Mouse (Mus musculus) liver, adult 2 months (tissue): ENCODE results near the gene Gm45208. TPM values are rescaled to one million over a fixed set of nuclear protein-coding genes. Genes with fewer than 3 reads are reported as not detected.

Experiments
- DNase-seq: peaks from one replicate; pipeline ENCODE4 v3.0.0-alpha.2; 2011; ENCODE audit warnings: low read depth, low spot score; ENCODE audit errors: extremely low read depth
- H3K27ac ChIP-seq: fragments of 200-500 bp; replicated peaks from 2 replicates; pipeline ENCODE4 v1.5.1; 2012; ENCODE audit warnings: low read depth, mild to moderate bottlenecking, control low read depth, inconsistent platforms, low read length; ENCODE audit not compliant: insufficient read depth
- H3K27me3 ChIP-seq: fragments of 200-500 bp; 2 replicates; pipeline ENCODE4 v1.6.1; 2012; ENCODE audit warnings: mild to moderate bottlenecking, moderate library complexity, low read length, inconsistent platforms; ENCODE audit not compliant: control insufficient read depth, insufficient read depth
- H3K36me3 ChIP-seq: fragments of 200-500 bp; 2 replicates; pipeline ENCODE4 v1.6.1; 2012; ENCODE audit warnings: low read length, inconsistent platforms; ENCODE audit not compliant: control insufficient read depth, insufficient read depth
- H3K4me1 ChIP-seq: fragments of 200-500 bp; 2 replicates; pipeline ENCODE4 v1.6.1; 2011; ENCODE audit warnings: low read length; ENCODE audit not compliant: control insufficient read depth, insufficient read depth
- H3K4me3 ChIP-seq: fragments of 200-500 bp; 2 replicates; pipeline ENCODE4 v1.5.1; 2011; ENCODE audit warnings: low read depth, mild to moderate bottlenecking, control low read depth, low read length, moderate library complexity; ENCODE audit not compliant: insufficient read depth
- H3K79me2 ChIP-seq: fragments of 200-500 bp; 2 replicates; pipeline ENCODE4 v1.6.1; 2012; ENCODE audit warnings: inconsistent platforms, mild to moderate bottlenecking, low read length, moderate library complexity; ENCODE audit not compliant: control insufficient read depth, insufficient read depth
- H3K9ac ChIP-seq: fragments of 200-500 bp; 2 replicates; pipeline ENCODE4 v1.6.1; 2012; ENCODE audit warnings: low read depth, mild to moderate bottlenecking, control low read depth, inconsistent platforms, low read length
- CTCF ChIP-seq: fragments of 200-500 bp; IDR thresholded peaks from 2 replicates; pipeline ENCODE4 v1.5.1; 2011; ENCODE audit warnings: low read depth, low read length, control low read depth
- POLR2A ChIP-seq: fragments of 200-500 bp; IDR thresholded peaks from 2 replicates; pipeline ENCODE4 v1.6.1; 2011; ENCODE audit warnings: low read length, control low read depth; ENCODE audit not compliant: insufficient read depth; ENCODE audit errors: extremely low read depth
- WGBS: fragments of 180-500 bp; shearing (Covaris S2); methylation state at CpG from one replicate; pipeline ENCODE4 v1.1.7; 2018; 5-methylcytosine and 5-hydroxymethylcytosine counted together
- polyA plus RNA-seq: library from polyadenylated mRNA; depleted of rRNA; stranded (reverse); fragments of >200 nt; gene quantifications from 2 replicates; pipeline ENCODE4 v1.2.3, GENCODE M21; 2012
- total RNA-seq: library from RNA; depleted of rRNA; stranded (reverse); fragments of >200 nt; gene quantifications from 2 replicates; pipeline ENCODE4 v1.2.3, GENCODE M21; 2014

Gene Gm45208
- total and polyA plus RNA-seq, 2 experiments: 1.0 to 1.9 TPM

GRCm38 (mm10) chrX:7722282-7722611, 202 bp downstream of the Gm45208 start:
- H3K4me1 ChIP-seq: no peaks in the 10 kb centered on the region
- no peak for TF ChIP-seq CTCF
- TF ChIP-seq POLR2A: peak; percentile 57; the same call in 1 of the 2 replicates
- no peak for DNase-seq
- peaks cover 2% of the 10 kb centered on the region; the same call in 1 of the 2 replicates for H3K36me3 ChIP-seq
- no peaks in the 10 kb centered on the region for H3K27me3 ChIP-seq
- peaks cover 3% of the 10 kb centered on the region; the same call in 1 of the 2 replicates for H3K79me2 ChIP-seq
- H3K4me3 ChIP-seq: peak overlapping the region; percentile 86
- H3K9ac ChIP-seq: peak overlapping the region; percentile 83
- H3K27ac ChIP-seq: peak overlapping the region; percentile 98
- WGBS: 0% methylated on average over 11 of the region's 11 CpGs

- Histone ChIP-seq H3K79me2 (peaks cover 3% of the 10 kb centered on the region; the same call in 1 of the 2 replicates), H3K4me3 (peak overlapping the region; percentile 86), H3K27ac (peak overlapping the region; percentile 98), H3K27me3 (no peaks in the 10 kb centered on the region), H3K36me3 (peaks cover 2% of the 10 kb centered on the region; the same call in 1 of the 2 replicates), H3K9ac (peak overlapping the region; percentile 83), H3K4me1 (no peaks in the 10 kb centered on the region)
- no peak for DNase-seq
- WGBS: 2% methylated on average over 4 of the region's 4 CpGs
- TF ChIP-seq POLR2A (no peak), CTCF (no peak)
These were observed 646 bp downstream of the Gm45208 start for GRCm38 (mm10) chrX:7722691-7723090.

GRCm38 (mm10) chrX:7724135-7724534, 2.1 kb downstream of the Gm45208 start:
- no peaks in the 10 kb centered on the region; the same call in none of the 2 replicates for H3K4me1 ChIP-seq
- TF ChIP-seq POLR2A (no peak), CTCF (no peak)
- H3K79me2 ChIP-seq: peaks cover 3% of the 10 kb centered on the region; the same call in 1 of the 2 replicates
- no peaks in the 10 kb centered on the region for H3K27me3 ChIP-seq
- H3K9ac ChIP-seq: no peak overlapping the region
- H3K27ac ChIP-seq: no peak overlapping the region
- no peak overlapping the region for H3K4me3 ChIP-seq
- WGBS: 93% methylated on average over 7 of the region's 7 CpGs
- no peak for DNase-seq
- H3K36me3 ChIP-seq: peaks cover 2% of the 10 kb centered on the region; the same call in 1 of the 2 replicates

GRCm38 (mm10) chrX:7725841-7726240, 3.8 kb downstream of the Gm45208 start:
- no peaks in the 10 kb centered on the region for H3K27me3 ChIP-seq
- WGBS: 86% methylated on average over 12 of the region's 12 CpGs
- no peak for TF ChIP-seq POLR2A
- no peak for TF ChIP-seq CTCF

GRCm38 (mm10) chrX:7727176-7727575, 5.1 kb downstream of the Gm45208 start:
- Histone ChIP-seq H3K79me2 (peaks cover 3% of the 10 kb centered on the region; the same call in 1 of the 2 replicates), H3K4me3 (no peak overlapping the region), H3K9ac (no peak overlapping the region), H3K36me3 (peaks cover 2% of the 10 kb centered on the region; the same call in 1 of the 2 replicates), H3K4me1 (no peaks in the 10 kb centered on the region; the same call in none of the 2 replicates), H3K27me3 (no peaks in the 10 kb centered on the region), H3K27ac (no peak overlapping the region; the same call in 1 of the 2 replicates)
- DNase-seq: peak; percentile 78
- TF ChIP-seq POLR2A (no peak), CTCF (no peak)
- WGBS: 23% methylated on average over 13 of the region's 13 CpGs

More at GRCm38 (mm10) chrX:7725841-7726240, 3.8 kb downstream of the Gm45208 start:
- no peak overlapping the region for H3K27ac ChIP-seq
- no peak for DNase-seq
- H3K36me3 ChIP-seq: peaks cover 2% of the 10 kb centered on the region; the same call in 1 of the 2 replicates
- no peak overlapping the region for H3K4me3 ChIP-seq
- H3K9ac ChIP-seq: no peak overlapping the region
- H3K79me2 ChIP-seq: peaks cover 3% of the 10 kb centered on the region; the same call in 1 of the 2 replicates
- no peaks in the 10 kb centered on the region; the same call in none of the 2 replicates for H3K4me1 ChIP-seq
